Comparison of ENCODE assay signal across 13 mouse cellular contexts in genomic region chr17:48430394-48430793, GRCm38 (mm10). TPM values are rescaled to one million over a fixed set of nuclear protein-coding genes. Genes with fewer than 3 reads are reported as not detected.
DNase-seq lines count a peak whose midpoint lies in the region; ATAC-seq and TF ChIP-seq lines count a peak whose summit lies in the region.
"Had no signal": no experiment of that assay in that cellular context is flagged by ENCODE, and none has a peak within 500 bp of the region (broad histone marks: within the 10 kb centered on the region; RNA-seq: fewer than 3 reads in every experiment).

No protein-coding gene starts in this region.

- no peaks in the 10 kb centered on the region for H3K9me3 ChIP-seq in kidney, postnatal 0 days (replicated peaks; ENCODE audit: low read length)
- no peaks in the 10 kb centered on the region for H3K9me3 ChIP-seq in embryonic facial prominence, embryonic 14.5 days (ENCODE audit: control insufficient read depth, low read length)
- no peaks in the 10 kb centered on the region for H3K9me3 ChIP-seq in intestine, embryonic 14.5 days (ENCODE audit: control insufficient read depth, low read length)
- H3K9me3 ChIP-seq in neural tube, embryonic 15.5 days (replicated peaks) = no peaks in the 10 kb centered on the region
- H3K9me3 ChIP-seq: midbrain, embryonic 15.5 days had no signal

- WGBS in kidney, postnatal 0 days = 20% methylated on average over 5 of the region's 5 CpGs
- WGBS in kidney, adult 2 months = 43% methylated on average over 5 of the region's 5 CpGs
- WGBS in embryonic facial prominence, embryonic 14.5 days = 18% methylated on average over 5 of the region's 5 CpGs
- WGBS in intestine, embryonic 14.5 days = 14% methylated on average over 5 of the region's 5 CpGs
- WGBS in neural tube, embryonic 15.5 days = 55% methylated on average over 5 of the region's 5 CpGs

- H3K4me2 ChIP-seq in kidney, postnatal 0 days (ENCODE audit: low read length) = no peak overlapping the region
- no peak overlapping the region for H3K4me2 ChIP-seq in embryonic facial prominence, embryonic 14.5 days (ENCODE audit: low read depth, low read length)
- peak overlapping the region; percentile 28 for H3K4me2 ChIP-seq in intestine, embryonic 14.5 days (ENCODE audit: low read length)
- no peak overlapping the region for H3K4me2 ChIP-seq in neural tube, embryonic 15.5 days
- H3K4me2 ChIP-seq: midbrain, embryonic 15.5 days had no signal

- ATAC-seq in kidney, postnatal 0 days (replicated peaks; ENCODE audit: low FRiP score, low read depth) = no peak
- ATAC-seq in embryonic facial prominence, embryonic 14.5 days (ENCODE audit: low read depth) = peak; percentile 35; the same call in 1 of the 2 replicates
- ATAC-seq in intestine, embryonic 14.5 days (replicated peaks; ENCODE audit: low FRiP score, low TSS enrichment, low read depth) = no peak
- ATAC-seq in neural tube, embryonic 15.5 days (ENCODE audit: low FRiP score) = no peak
- ATAC-seq: midbrain, embryonic 15.5 days had no signal

- no peak for DNase-seq in kidney, postnatal 0 days (ENCODE audit: low spot score)
- DNase-seq in kidney, adult 2 months = no peak
- peak; percentile 65 for DNase-seq in embryonic facial prominence, embryonic 14.5 days (ENCODE audit: low spot score)
- DNase-seq in intestine, embryonic 14.5 days (ENCODE audit: low spot score) = no peak
- no peak for DNase-seq in spleen, postnatal 4 days (ENCODE audit: low spot score in 2 of 2)
- DNase-seq in c-Kit-positive CD71-positive TER-119-positive erythroid progenitor cells, embryonic 14.5 days (ENCODE audit: low spot score) = no peak
- DNase-seq in urinary bladder, postnatal 36 days (ENCODE audit: low spot score in 2 of 2) = no peak
- DNase-seq: adrenal gland, postnatal 14 days; cerebellum, adult 2 months; retina, postnatal 1 day; thymus, adult 2 months had no signal

- H3K9ac ChIP-seq in kidney, postnatal 0 days (ENCODE audit: low read depth, low read length) = no peak overlapping the region
- no peak overlapping the region for H3K9ac ChIP-seq in embryonic facial prominence, embryonic 14.5 days (ENCODE audit: low read depth, low read length)
- H3K9ac ChIP-seq in intestine, embryonic 14.5 days (ENCODE audit: low read length) = no peak overlapping the region
- H3K9ac ChIP-seq in neural tube, embryonic 15.5 days (replicated peaks) = no peak overlapping the region
- H3K9ac ChIP-seq: midbrain, embryonic 15.5 days had no signal

- no peak overlapping the region for H3K4me3 ChIP-seq in kidney, postnatal 0 days (replicated peaks; ENCODE audit: low read depth, low read length)
- no peak overlapping the region for H3K4me3 ChIP-seq in kidney, adult 2 months (ENCODE audit: insufficient read depth, low read depth, low read length)
- H3K4me3 ChIP-seq in embryonic facial prominence, embryonic 14.5 days (ENCODE audit: low read depth, low read length) = no peak overlapping the region
- H3K4me3 ChIP-seq in intestine, embryonic 14.5 days (ENCODE audit: low read depth, low read length) = no peak overlapping the region
- no peak overlapping the region for H3K4me3 ChIP-seq in neural tube, embryonic 15.5 days (replicated peaks)
- H3K4me3 ChIP-seq: midbrain, embryonic 15.5 days had no signal

- no peaks in the 10 kb centered on the region for H3K27me3 ChIP-seq in kidney, postnatal 0 days (ENCODE audit: insufficient read depth, low read length)
- H3K27me3 ChIP-seq in kidney, adult 2 months (replicated peaks; ENCODE audit: control insufficient read depth, insufficient read depth, low read length) = no peaks in the 10 kb centered on the region
- H3K27me3 ChIP-seq in embryonic facial prominence, embryonic 14.5 days (replicated peaks; ENCODE audit: control insufficient read depth, insufficient read depth, low read length) = no peaks in the 10 kb centered on the region
- H3K27me3 ChIP-seq in intestine, embryonic 14.5 days (replicated peaks; ENCODE audit: control insufficient read depth, insufficient read depth, low read length) = no peaks in the 10 kb centered on the region
- no peaks in the 10 kb centered on the region for H3K27me3 ChIP-seq in neural tube, embryonic 15.5 days (replicated peaks)
- H3K27me3 ChIP-seq: midbrain, embryonic 15.5 days had no signal

- H3K4me1 ChIP-seq in kidney, postnatal 0 days (replicated peaks; ENCODE audit: insufficient read depth, low read length) = peaks cover 25% of the 10 kb centered on the region
- peaks cover 7% of the 10 kb centered on the region; the same call in 1 of the 2 replicates for H3K4me1 ChIP-seq in kidney, adult 2 months (ENCODE audit: control insufficient read depth, insufficient read depth, low read length)
- H3K4me1 ChIP-seq in embryonic facial prominence, embryonic 14.5 days (ENCODE audit: control insufficient read depth, insufficient read depth, low read length) = peaks cover 19% of the 10 kb centered on the region
- H3K4me1 ChIP-seq in intestine, embryonic 14.5 days (replicated peaks; ENCODE audit: control insufficient read depth, insufficient read depth, low read length) = peaks cover 56% of the 10 kb centered on the region
- peaks cover 7% of the 10 kb centered on the region for H3K4me1 ChIP-seq in neural tube, embryonic 15.5 days
- H3K4me1 ChIP-seq: midbrain, embryonic 15.5 days had no signal

- H3K36me3 ChIP-seq in kidney, postnatal 0 days (ENCODE audit: insufficient read depth, low read length) = no peaks in the 10 kb centered on the region
- no peaks in the 10 kb centered on the region for H3K36me3 ChIP-seq in kidney, adult 2 months (ENCODE audit: control insufficient read depth, insufficient read depth, low read length)
- no peaks in the 10 kb centered on the region for H3K36me3 ChIP-seq in embryonic facial prominence, embryonic 14.5 days (ENCODE audit: control insufficient read depth, insufficient read depth, low read length)
- no peaks in the 10 kb centered on the region for H3K36me3 ChIP-seq in intestine, embryonic 14.5 days (ENCODE audit: control insufficient read depth, insufficient read depth, low read length)
- H3K36me3 ChIP-seq in neural tube, embryonic 15.5 days = no peaks in the 10 kb centered on the region
- H3K36me3 ChIP-seq: midbrain, embryonic 15.5 days had no signal

- TF ChIP-seq POLR2A in kidney, adult 2 months (IDR thresholded peaks at IDR 0.05; ENCODE audit: low read depth, low read length) = no peak

- peak overlapping the region; percentile 36; the same call in 1 of the 2 replicates for H3K27ac ChIP-seq in kidney, postnatal 0 days
- H3K27ac ChIP-seq in kidney, adult 2 months (ENCODE audit: insufficient read depth, low read depth, low read length) = no peak overlapping the region
- peak overlapping the region; percentile 42 for H3K27ac ChIP-seq in embryonic facial prominence, embryonic 14.5 days (replicated peaks; ENCODE audit: low read depth, low read length)
- peak overlapping the region; percentile 81 for H3K27ac ChIP-seq in intestine, embryonic 14.5 days (ENCODE audit: low read depth)
- H3K27ac ChIP-seq in neural tube, embryonic 15.5 days (replicated peaks) = 0 out of 2 replicates have a peak overlapping the region, but pooled peaks have one; percentile 18
- H3K27ac ChIP-seq: midbrain, embryonic 15.5 days had no signal

- no peak for TF ChIP-seq CTCF in kidney, postnatal 0 days (IDR thresholded peaks at IDR 0.05; ENCODE audit: low read depth)
- no peak for TF ChIP-seq CTCF in kidney, adult 2 months (conservative IDR thresholded peaks at IDR 0.05; ENCODE audit: insufficient read depth, insufficient read length, low read depth, low read length)

RNA-seq across cellular contexts. Expression of gene Apobec2, which starts 2.3 kb away (rescaled TPM):
- 0.80 and 0.93 TPM in 2 replicates for polyA plus RNA-seq in kidney, postnatal 0 days (2015; fragmentation: Nextera tagmentation; extraction: Ambion mirVana)
- polyA plus RNA-seq in kidney, adult 2 months (2012; rRNA removed) = 2.0 and 6.0 TPM in 2 replicates
- 73.2 and 104 TPM in 2 replicates for polyA plus RNA-seq in embryonic facial prominence, embryonic 14.5 days (2014; fragmentation: Nextera tagmentation; extraction: Ambion mirVana)
- polyA plus RNA-seq in intestine, embryonic 14.5 days (2014; fragmentation: Nextera tagmentation; extraction: Ambion mirVana) = 2.4 and 3.3 TPM in 2 replicates
- 3.7 and 5.1 TPM in 2 replicates for polyA plus RNA-seq in neural tube, embryonic 15.5 days (2015; fragmentation: Nextera tagmentation; extraction: Ambion mirVana)

RNA-seq across cellular contexts. Expression of gene Oard1, which starts 20.6 kb away (rescaled TPM):
- 77.5 and 82.6 TPM in 2 replicates for polyA plus RNA-seq in kidney, postnatal 0 days (2015; fragmentation: Nextera tagmentation; extraction: Ambion mirVana)
- 18.2 and 25.8 TPM in 2 replicates for polyA plus RNA-seq in kidney, adult 2 months (2012; rRNA removed)
- polyA plus RNA-seq in embryonic facial prominence, embryonic 14.5 days (2014; fragmentation: Nextera tagmentation; extraction: Ambion mirVana) = 38.1 and 45.7 TPM in 2 replicates
- 72.4 and 77.7 TPM in 2 replicates for polyA plus RNA-seq in intestine, embryonic 14.5 days (2014; fragmentation: Nextera tagmentation; extraction: Ambion mirVana)
- polyA plus RNA-seq in neural tube, embryonic 15.5 days (2015; fragmentation: Nextera tagmentation; extraction: Ambion mirVana) = 29.4 and 39.3 TPM in 2 replicates

RNA-seq across cellular contexts. Expression of gene Nfya, which starts 20.7 kb away (rescaled TPM):
- 8.0 and 8.1 TPM in 2 replicates for polyA plus RNA-seq in kidney, postnatal 0 days (2015; fragmentation: Nextera tagmentation; extraction: Ambion mirVana)
- polyA plus RNA-seq in kidney, adult 2 months (2012; rRNA removed) = 45.8 and 46.2 TPM in 2 replicates
- 16.2 and 16.7 TPM in 2 replicates for polyA plus RNA-seq in embryonic facial prominence, embryonic 14.5 days (2014; fragmentation: Nextera tagmentation; extraction: Ambion mirVana)
- polyA plus RNA-seq in intestine, embryonic 14.5 days (2014; fragmentation: Nextera tagmentation; extraction: Ambion mirVana) = 21.4 and 24.0 TPM in 2 replicates
- 9.1 and 9.5 TPM in 2 replicates for polyA plus RNA-seq in neural tube, embryonic 15.5 days (2015; fragmentation: Nextera tagmentation; extraction: Ambion mirVana)

RNA-seq across cellular contexts. Expression of gene Tspo2, which starts 20.9 kb away (rescaled TPM):
- 0.62 and 1.2 TPM in 2 replicates for polyA plus RNA-seq in kidney, postnatal 0 days (2015; fragmentation: Nextera tagmentation; extraction: Ambion mirVana)
- 0.41 and 0.53 TPM in 2 replicates for polyA plus RNA-seq in kidney, adult 2 months (2012; rRNA removed)
- 2.6 and 2.9 TPM in 2 replicates for polyA plus RNA-seq in embryonic facial prominence, embryonic 14.5 days (2014; fragmentation: Nextera tagmentation; extraction: Ambion mirVana)
- 1.6 and 1.7 TPM in 2 replicates for polyA plus RNA-seq in intestine, embryonic 14.5 days (2014; fragmentation: Nextera tagmentation; extraction: Ambion mirVana)
- polyA plus RNA-seq in neural tube, embryonic 15.5 days (2015; fragmentation: Nextera tagmentation; extraction: Ambion mirVana) = 0.69 and 1.1 TPM in 2 replicates

RNA-seq across cellular contexts. Expression of gene Unc5cl, which starts 24.3 kb away (rescaled TPM):
- polyA plus RNA-seq in kidney, postnatal 0 days (2015; fragmentation: Nextera tagmentation; extraction: Ambion mirVana) = 3.6 and 3.9 TPM in 2 replicates
- 0.26 and 0.58 TPM in 2 replicates for polyA plus RNA-seq in kidney, adult 2 months (2012; rRNA removed)
- polyA plus RNA-seq in embryonic facial prominence, embryonic 14.5 days (2014; fragmentation: Nextera tagmentation; extraction: Ambion mirVana) = 0.08 and 0.13 TPM in 2 replicates
- 33.5 and 37.0 TPM in 2 replicates for polyA plus RNA-seq in intestine, embryonic 14.5 days (2014; fragmentation: Nextera tagmentation; extraction: Ambion mirVana)
- polyA plus RNA-seq in neural tube, embryonic 15.5 days (2015; fragmentation: Nextera tagmentation; extraction: Ambion mirVana) = 0.18 and 4.4 TPM in 2 replicates

Comparison
In these comparisons a context has a peak if more than half of its experiments do, and no peak if none do; other contexts are left out.
1. RNA of gene Apobec2, which starts 2.3 kb away (polyA plus RNA-seq): 73.2 to 104 TPM in embryonic facial prominence, embryonic 14.5 days; 2.0 to 6.0 TPM in kidney, adult 2 months, 3.7 to 5.1 TPM in neural tube, embryonic 15.5 days, 2.4 to 3.3 TPM in intestine, embryonic 14.5 days and 0.80 to 0.93 TPM in kidney, postnatal 0 days; every median in the first group is over 10 times any median in the second.